Mouse (Mus musculus): ENCODE measurements around the gene Pck1. TPM values are rescaled to one million over a fixed set of nuclear protein-coding genes. Genes with fewer than 3 reads are reported as not detected.
A peak's percentile ranks its signal among the peaks of the same experiment; 100 is the strongest.

Pck1 gene
- polyA plus RNA-seq, 1 experiment from 2014 or later = 17.9 TPM

GRCm38 (mm10) chr2:173153266-173153665 is 418 bp downstream of the Pck1 start:
- Histone ChIP-seq H3K9ac (no peak overlapping the region), H3K36me3 (no peaks in the 10 kb centered on the region), H3K27me3 (peaks cover 7% of the 10 kb centered on the region; the same call in 1 of the 2 replicates), H3K4me1 (peaks cover 36% of the 10 kb centered on the region), H3K4me3 (replicated peaks) (no peak overlapping the region), H3K9me3 (replicated peaks) (no peaks in the 10 kb centered on the region), H3K4me2 (no peak overlapping the region), H3K27ac (no peak overlapping the region)
- 74% methylated on average over 10 of the region's 10 CpGs for WGBS
- no peak for ATAC-seq (replicated peaks; ENCODE audit: low FRiP score)

- Histone ChIP-seq H3K9me3 (replicated peaks) (no peaks in the 10 kb centered on the region), H3K4me3 (replicated peaks) (no peak overlapping the region), H3K9ac (no peak overlapping the region), H3K27me3 (peaks cover 6% of the 10 kb centered on the region; the same call in 1 of the 2 replicates), H3K4me2 (no peak overlapping the region), H3K36me3 (no peaks in the 10 kb centered on the region), H3K27ac (no peak overlapping the region), H3K4me1 (peaks cover 41% of the 10 kb centered on the region)
- WGBS = 94% methylated on average over 13 of the region's 13 CpGs
- no peak for ATAC-seq (replicated peaks; ENCODE audit: low FRiP score)
These were observed 1.7 kb downstream of the Pck1 start for GRCm38 (mm10) chr2:173154513-173154912.

GRCm38 (mm10) chr2:173154962-173155361 is 2.1 kb downstream of the Pck1 start:
- Histone ChIP-seq H3K27ac (no peak overlapping the region), H3K4me1 (peaks cover 46% of the 10 kb centered on the region), H3K9me3 (replicated peaks) (no peaks in the 10 kb centered on the region), H3K36me3 (no peaks in the 10 kb centered on the region), H3K4me2 (no peak overlapping the region), H3K27me3 (peaks cover 4% of the 10 kb centered on the region; the same call in 1 of the 2 replicates), H3K4me3 (replicated peaks) (no peak overlapping the region), H3K9ac (no peak overlapping the region)
- no peak for ATAC-seq (replicated peaks; ENCODE audit: low FRiP score)
- WGBS = 93% methylated on average over 14 of the region's 14 CpGs

GRCm38 (mm10) chr2:173155907-173156306 is 3.1 kb downstream of the Pck1 start:
- no peak for ATAC-seq (replicated peaks; ENCODE audit: low FRiP score)
- H3K27ac ChIP-seq = no peak overlapping the region
- H3K9ac ChIP-seq = no peak overlapping the region
- peaks cover 7% of the 10 kb centered on the region; the same call in 1 of the 2 replicates for H3K27me3 ChIP-seq
- H3K4me3 ChIP-seq (replicated peaks) = no peak overlapping the region
- WGBS = 95% methylated on average over 10 of the region's 10 CpGs
- no peaks in the 10 kb centered on the region for H3K36me3 ChIP-seq
- no peaks in the 10 kb centered on the region for H3K9me3 ChIP-seq (replicated peaks)
- peaks cover 49% of the 10 kb centered on the region for H3K4me1 ChIP-seq
- no peak overlapping the region for H3K4me2 ChIP-seq

GRCm38 (mm10) chr2:173156923-173157322 is 4.1 kb downstream of the Pck1 start:
- H3K4me2 ChIP-seq = no peak overlapping the region
- H3K27ac ChIP-seq = no peak overlapping the region
- H3K9ac ChIP-seq = no peak overlapping the region
- H3K27me3 ChIP-seq = peaks cover 15% of the 10 kb centered on the region
- ATAC-seq (replicated peaks; ENCODE audit: low FRiP score) = no peak
- H3K4me1 ChIP-seq = peaks cover 49% of the 10 kb centered on the region
- no peak overlapping the region for H3K4me3 ChIP-seq (replicated peaks)
- no peaks in the 10 kb centered on the region for H3K36me3 ChIP-seq
- WGBS = 85% methylated on average over 13 of the region's 13 CpGs
- no peaks in the 10 kb centered on the region for H3K9me3 ChIP-seq (replicated peaks)

GRCm38 (mm10) chr2:173157376-173157775 is 4.5 kb downstream of the Pck1 start:
- WGBS = 42% methylated on average over 4 of the region's 4 CpGs
- H3K27me3 ChIP-seq = peaks cover 20% of the 10 kb centered on the region
- H3K9me3 ChIP-seq (replicated peaks) = no peaks in the 10 kb centered on the region

GRCm38 (mm10) chr2:173157871-173158270 is 5.0 kb downstream of the Pck1 start:
- H3K9me3 ChIP-seq (replicated peaks) = no peaks in the 10 kb centered on the region
- 92% methylated on average over 4 of the region's 4 CpGs for WGBS
- peaks cover 45% of the 10 kb centered on the region for H3K4me1 ChIP-seq
- no peak overlapping the region for H3K4me3 ChIP-seq (replicated peaks)
- no peak overlapping the region for H3K9ac ChIP-seq
- no peaks in the 10 kb centered on the region for H3K36me3 ChIP-seq
- H3K27me3 ChIP-seq = peaks cover 20% of the 10 kb centered on the region
- ATAC-seq (replicated peaks; ENCODE audit: low FRiP score) = no peak
- no peak overlapping the region for H3K4me2 ChIP-seq
- no peak overlapping the region for H3K27ac ChIP-seq

More at GRCm38 (mm10) chr2:173157376-173157775, 4.5 kb downstream of the Pck1 start:
- Histone ChIP-seq H3K4me3 (replicated peaks) (no peak overlapping the region), H3K4me1 (peaks cover 49% of the 10 kb centered on the region), H3K27ac (no peak overlapping the region), H3K36me3 (no peaks in the 10 kb centered on the region), H3K9ac (no peak overlapping the region), H3K4me2 (no peak overlapping the region)
- ATAC-seq (replicated peaks; ENCODE audit: low FRiP score) = peak; percentile 32; the same call in 1 of the 2 replicates

- H3K27ac ChIP-seq = no peak overlapping the region; the same call in 1 of the 2 replicates
These were observed 5.7 kb downstream of the Pck1 start for GRCm38 (mm10) chr2:173158390-173159055.

GRCm38 (mm10) chr2:173159354-173160311 is 6.8 kb downstream of the Pck1 start:
- Histone ChIP-seq H3K9me3 (replicated peaks) (no peaks in the 10 kb centered on the region), H3K9ac (no peak overlapping the region), H3K27ac (peak overlapping the region; percentile 83), H3K4me2 (peak overlapping the region; percentile 9), H3K4me3 (replicated peaks) (no peak overlapping the region), H3K36me3 (no peaks in the 10 kb centered on the region), H3K4me1 (peaks cover 34% of the 10 kb centered on the region), H3K27me3 (peaks cover 23% of the 10 kb centered on the region)
- WGBS = 22% methylated on average over 24 of the region's 24 CpGs
- ATAC-seq (replicated peaks; ENCODE audit: low FRiP score) = peak; percentile 81

More at GRCm38 (mm10) chr2:173158390-173159055, 5.7 kb downstream of the Pck1 start:
- no peaks in the 10 kb centered on the region for H3K9me3 ChIP-seq (replicated peaks)
- no peak overlapping the region for H3K4me2 ChIP-seq
- no peak overlapping the region for H3K4me3 ChIP-seq (replicated peaks)
- WGBS = 82% methylated on average over 19 of the region's 19 CpGs
- peaks cover 20% of the 10 kb centered on the region for H3K27me3 ChIP-seq
- H3K4me1 ChIP-seq = peaks cover 39% of the 10 kb centered on the region
- H3K36me3 ChIP-seq = no peaks in the 10 kb centered on the region
- no peak overlapping the region for H3K9ac ChIP-seq
- no peak for ATAC-seq (replicated peaks; ENCODE audit: low FRiP score)

GRCm38 (mm10) chr2:173163380-173163779 is 10.5 kb downstream of the Pck1 start:
- Histone ChIP-seq H3K27ac (no peak overlapping the region), H3K36me3 (no peaks in the 10 kb centered on the region), H3K27me3 (peaks cover 49% of the 10 kb centered on the region), H3K4me1 (peaks cover 24% of the 10 kb centered on the region), H3K9ac (no peak overlapping the region), H3K4me2 (no peak overlapping the region), H3K9me3 (replicated peaks) (no peaks in the 10 kb centered on the region), H3K4me3 (replicated peaks) (no peak overlapping the region)
- 66% methylated on average over 8 of the region's 8 CpGs for WGBS
- no peak for ATAC-seq (replicated peaks; ENCODE audit: low FRiP score)

GRCm38 (mm10) chr2:173164358-173164757 is 11.5 kb downstream of the Pck1 start:
- Histone ChIP-seq H3K36me3 (no peaks in the 10 kb centered on the region), H3K4me2 (no peak overlapping the region), H3K4me1 (peaks cover 27% of the 10 kb centered on the region), H3K4me3 (replicated peaks) (no peak overlapping the region), H3K9ac (no peak overlapping the region), H3K9me3 (replicated peaks) (no peaks in the 10 kb centered on the region), H3K27ac (no peak overlapping the region), H3K27me3 (peaks cover 58% of the 10 kb centered on the region)
- ATAC-seq (replicated peaks; ENCODE audit: low FRiP score) = no peak
- WGBS = 44% methylated on average over 2 of the region's 2 CpGs

- H3K9ac ChIP-seq = no peak overlapping the region
- no peak overlapping the region for H3K4me3 ChIP-seq (replicated peaks)
- WGBS = 87% methylated on average over 10 of the region's 10 CpGs
- peaks cover 21% of the 10 kb centered on the region for H3K4me1 ChIP-seq
- H3K36me3 ChIP-seq = no peaks in the 10 kb centered on the region
- no peak overlapping the region for H3K27ac ChIP-seq
- no peaks in the 10 kb centered on the region for H3K9me3 ChIP-seq (replicated peaks)
- ATAC-seq (replicated peaks; ENCODE audit: low FRiP score) = no peak
- peaks cover 64% of the 10 kb centered on the region for H3K27me3 ChIP-seq
- no peak overlapping the region for H3K4me2 ChIP-seq
These were observed 12.1 kb downstream of the Pck1 start for GRCm38 (mm10) chr2:173164946-173165345.
